Mouse (Mus musculus) midbrain, embryonic 11.5 days (tissue): Measurements from ENCODE around the gene Sart1. TPM values are rescaled to one million over a fixed set of nuclear protein-coding genes. Genes with fewer than 3 reads are reported as not detected.
A peak's percentile ranks its signal among the peaks of the same experiment; 100 is the strongest.

ENCODE experiments used
- ATAC-seq: fragments of 200-750 bp; cut with Nextera tagmentation; 2 replicates; pipeline ENCODE4 v1.8.0; 2017; ENCODE audit warnings: moderate TSS enrichment, moderate library complexity; ENCODE audit not compliant: low FRiP score
- DNase-seq: peaks from one replicate; pipeline ENCODE4 v3.0.0; 2015; ENCODE audit warnings: low spot score; ENCODE audit errors: missing footprints
- H3K27ac ChIP-seq: fragments of 300-500 bp; sonication (generic); 2 replicates; pipeline ENCODE4 v1.5.1; 2014; ENCODE audit warnings: low read depth, low read length
- H3K27me3 ChIP-seq: fragments of 300-500 bp; sonication (generic); 2 replicates; pipeline ENCODE4 v1.6.1; 2014; ENCODE audit warnings: mild to moderate bottlenecking, low read length, moderate library complexity, mixed read lengths; ENCODE audit not compliant: control insufficient read depth, insufficient read depth
- H3K36me3 ChIP-seq: fragments of 300-500 bp; sonication (generic); 2 replicates; pipeline ENCODE4 v1.6.1; 2014; ENCODE audit warnings: mild to moderate bottlenecking, low read length, moderate library complexity, mixed read lengths; ENCODE audit not compliant: control insufficient read depth, insufficient read depth
- H3K4me1 ChIP-seq: fragments of 300-500 bp; sonication (generic); 2 replicates; pipeline ENCODE4 v1.6.1; 2014; ENCODE audit warnings: low read length; ENCODE audit not compliant: control insufficient read depth, insufficient read depth
- H3K4me2 ChIP-seq: fragments of 300-500 bp; sonication (generic); 2 replicates; pipeline ENCODE4 v1.6.1; 2014; ENCODE audit warnings: mild to moderate bottlenecking, moderate library complexity
- H3K4me3 ChIP-seq: fragments of 300-500 bp; sonication (generic); 2 replicates; pipeline ENCODE4 v1.5.1; 2014; ENCODE audit warnings: low read depth, low read length
- H3K9ac ChIP-seq: fragments of 300-500 bp; sonication (generic); 2 replicates; pipeline ENCODE4 v1.6.1; 2014; ENCODE audit warnings: low read length
- H3K9me3 ChIP-seq: fragments of 300-500 bp; sonication (generic); 2 replicates; pipeline ENCODE4 v1.6.1; 2016; ENCODE audit warnings: low read length; ENCODE audit not compliant: control insufficient read depth
- WGBS: fragments of 180-500 bp; shearing (Covaris S2); extraction: QIAGEN DNeasy Blood & Tissue Kit; methylation state at CpG from one replicate; pipeline ENCODE4 v1.1.7; 2014; 5-methylcytosine and 5-hydroxymethylcytosine counted together
- polyA plus RNA-seq: library from polyadenylated mRNA; unstranded; fragments of >200 nt; fragmentation: Nextera tagmentation; extraction: Ambion mirVana; gene quantifications from 2 replicates; pipeline ENCODE4 v1.2.1, GENCODE M21; 2014

Sart1 gene
- polyA plus RNA-seq, 1 experiment from 2014 or later = 81.0 TPM

- H3K9me3 ChIP-seq = no peaks in the 10 kb centered on the region
- no peak for ATAC-seq
- H3K4me1 ChIP-seq = peaks cover 12% of the 10 kb centered on the region
- H3K4me2 ChIP-seq = no peak overlapping the region
- no peak for DNase-seq
- no peak overlapping the region for H3K27ac ChIP-seq
- no peak overlapping the region for H3K4me3 ChIP-seq
- 0 out of 2 replicates have a peak, but pooled peaks cover 8% of the 10 kb centered on the region for H3K36me3 ChIP-seq
- 92% methylated on average over 6 of the region's 6 CpGs for WGBS
- no peak overlapping the region for H3K9ac ChIP-seq
- H3K27me3 ChIP-seq = no peaks in the 10 kb centered on the region
These were observed 32.1 kb upstream of the Sart1 start for GRCm38 (mm10) chr19:5420579-5420978.

- H3K4me3 ChIP-seq = no peak overlapping the region
- H3K9ac ChIP-seq = no peak overlapping the region
- no peaks in the 10 kb centered on the region for H3K27me3 ChIP-seq
- ATAC-seq (no peak), DNase-seq (peak; percentile 37)
- H3K4me2 ChIP-seq = no peak overlapping the region
- peaks cover 12% of the 10 kb centered on the region for H3K4me1 ChIP-seq
- 93% methylated on average over 9 of the region's 9 CpGs for WGBS
- H3K36me3 ChIP-seq = 0 out of 2 replicates have a peak, but pooled peaks cover 8% of the 10 kb centered on the region
- H3K27ac ChIP-seq = no peak overlapping the region
- no peaks in the 10 kb centered on the region for H3K9me3 ChIP-seq
These were observed 31.1 kb upstream of the Sart1 start for GRCm38 (mm10) chr19:5419630-5420029.

GRCm38 (mm10) chr19:5418750-5419466 is 30.4 kb upstream of the Sart1 start:
- H3K36me3 ChIP-seq = 0 out of 2 replicates have a peak, but pooled peaks cover 8% of the 10 kb centered on the region
- ATAC-seq (no peak), DNase-seq (peak; percentile 8)
- WGBS = 94% methylated on average over 8 of the region's 8 CpGs
- no peak overlapping the region for H3K4me2 ChIP-seq
- no peak overlapping the region for H3K27ac ChIP-seq
- H3K27me3 ChIP-seq = no peaks in the 10 kb centered on the region
- H3K9me3 ChIP-seq = no peaks in the 10 kb centered on the region
- peaks cover 10% of the 10 kb centered on the region for H3K4me1 ChIP-seq
- H3K4me3 ChIP-seq = no peak overlapping the region
- H3K9ac ChIP-seq = no peak overlapping the region

GRCm38 (mm10) chr19:5414534-5414957 is 26.0 kb upstream of the Sart1 start:
- no peak for ATAC-seq
- no peaks in the 10 kb centered on the region for H3K9me3 ChIP-seq
- DNase-seq = peak; percentile 37
- H3K4me3 ChIP-seq = no peak overlapping the region
- H3K27me3 ChIP-seq = no peaks in the 10 kb centered on the region
- no peak overlapping the region for H3K9ac ChIP-seq
- WGBS = 63% methylated on average over 2 of the region's 2 CpGs
- H3K4me2 ChIP-seq = no peak overlapping the region
- H3K36me3 ChIP-seq = no peaks in the 10 kb centered on the region
- H3K27ac ChIP-seq = no peak overlapping the region
- H3K4me1 ChIP-seq = no peaks in the 10 kb centered on the region

GRCm38 (mm10) chr19:5413840-5414239 is 25.3 kb upstream of the Sart1 start:
- H3K9me3 ChIP-seq = no peaks in the 10 kb centered on the region
- no peak overlapping the region for H3K27ac ChIP-seq
- H3K4me3 ChIP-seq = no peak overlapping the region
- no peaks in the 10 kb centered on the region for H3K36me3 ChIP-seq
- no peak overlapping the region for H3K4me2 ChIP-seq
- DNase-seq (no peak), ATAC-seq (no peak)
- H3K4me1 ChIP-seq = no peaks in the 10 kb centered on the region
- no peak overlapping the region for H3K9ac ChIP-seq
- H3K27me3 ChIP-seq = no peaks in the 10 kb centered on the region
- 71% methylated on average over 4 of the region's 4 CpGs for WGBS

GRCm38 (mm10) chr19:5411961-5412360 is 23.5 kb upstream of the Sart1 start:
- Histone ChIP-seq H3K9ac (no peak overlapping the region), H3K4me3 (no peak overlapping the region), H3K9me3 (no peaks in the 10 kb centered on the region), H3K27ac (no peak overlapping the region), H3K36me3 (no peaks in the 10 kb centered on the region), H3K4me2 (no peak overlapping the region), H3K27me3 (no peaks in the 10 kb centered on the region), H3K4me1 (peaks cover 6% of the 10 kb centered on the region)
- 77% methylated on average over 5 of the region's 5 CpGs for WGBS
- ATAC-seq (no peak), DNase-seq (peak; percentile 82)

- Histone ChIP-seq H3K27ac (no peak overlapping the region), H3K4me1 (peaks cover 11% of the 10 kb centered on the region), H3K4me2 (no peak overlapping the region), H3K36me3 (no peaks in the 10 kb centered on the region), H3K9me3 (no peaks in the 10 kb centered on the region), H3K27me3 (no peaks in the 10 kb centered on the region), H3K4me3 (no peak overlapping the region), H3K9ac (no peak overlapping the region)
- 91% methylated on average over 5 of the region's 5 CpGs for WGBS
- ATAC-seq (no peak), DNase-seq (no peak)
These were observed 22.1 kb upstream of the Sart1 start for GRCm38 (mm10) chr19:5410641-5411040.

GRCm38 (mm10) chr19:5409068-5409467 is 20.6 kb upstream of the Sart1 start:
- Histone ChIP-seq H3K36me3 (no peaks in the 10 kb centered on the region), H3K27me3 (no peaks in the 10 kb centered on the region), H3K9me3 (no peaks in the 10 kb centered on the region), H3K9ac (no peak overlapping the region), H3K4me3 (no peak overlapping the region), H3K27ac (no peak overlapping the region), H3K4me1 (peaks cover 11% of the 10 kb centered on the region), H3K4me2 (no peak overlapping the region)
- ATAC-seq (no peak), DNase-seq (peak; percentile 59)
- WGBS = 75% methylated on average over 5 of the region's 5 CpGs

GRCm38 (mm10) chr19:5408057-5409001 is 19.8 kb upstream of the Sart1 start:
- H3K4me3 ChIP-seq = no peak overlapping the region

More at GRCm38 (mm10) chr19:5408057-5409001, 19.8 kb upstream of the Sart1 start:
- no peaks in the 10 kb centered on the region for H3K9me3 ChIP-seq
- H3K9ac ChIP-seq = no peak overlapping the region
- no peak overlapping the region for H3K4me2 ChIP-seq
- no peak overlapping the region for H3K27ac ChIP-seq
- no peaks in the 10 kb centered on the region for H3K36me3 ChIP-seq
- H3K4me1 ChIP-seq = peaks cover 11% of the 10 kb centered on the region
- DNase-seq = peak; percentile 19
- WGBS = 91% methylated on average over 13 of the region's 13 CpGs
- H3K27me3 ChIP-seq = no peaks in the 10 kb centered on the region
- no peak for ATAC-seq
